Mouse (Mus musculus): ENCODE data around the gene Ahnak. TPM values are rescaled to one million over a fixed set of nuclear protein-coding genes. Genes with fewer than 3 reads are reported as not detected.
A peak's percentile ranks its signal among the peaks of the same experiment; 100 is the strongest.

The Ahnak gene
- polyA plus RNA-seq, 1 experiment from 2014 or later = 1.6 TPM

GRCm38 (mm10) chr19:9032502-9033129, 43.5 kb downstream of the Ahnak start:
- no peak overlapping the region for H3K27ac ChIP-seq
- 53% methylated on average over 7 of the region's 7 CpGs for WGBS (ENCODE audit: insufficient replicate concordance)
- H3K9ac ChIP-seq = no peak overlapping the region
- H3K9me3 ChIP-seq (replicated peaks) = no peaks in the 10 kb centered on the region
- no peak overlapping the region for H3K4me2 ChIP-seq
- DNase-seq = no peak
- no peaks in the 10 kb centered on the region for H3K27me3 ChIP-seq
- H3K36me3 ChIP-seq = no peaks in the 10 kb centered on the region
- H3K4me3 ChIP-seq (replicated peaks) = no peak overlapping the region
- H3K4me1 ChIP-seq (replicated peaks) = peaks cover 28% of the 10 kb centered on the region
- ATAC-seq (ENCODE audit: low read depth) = no peak

DNA sequence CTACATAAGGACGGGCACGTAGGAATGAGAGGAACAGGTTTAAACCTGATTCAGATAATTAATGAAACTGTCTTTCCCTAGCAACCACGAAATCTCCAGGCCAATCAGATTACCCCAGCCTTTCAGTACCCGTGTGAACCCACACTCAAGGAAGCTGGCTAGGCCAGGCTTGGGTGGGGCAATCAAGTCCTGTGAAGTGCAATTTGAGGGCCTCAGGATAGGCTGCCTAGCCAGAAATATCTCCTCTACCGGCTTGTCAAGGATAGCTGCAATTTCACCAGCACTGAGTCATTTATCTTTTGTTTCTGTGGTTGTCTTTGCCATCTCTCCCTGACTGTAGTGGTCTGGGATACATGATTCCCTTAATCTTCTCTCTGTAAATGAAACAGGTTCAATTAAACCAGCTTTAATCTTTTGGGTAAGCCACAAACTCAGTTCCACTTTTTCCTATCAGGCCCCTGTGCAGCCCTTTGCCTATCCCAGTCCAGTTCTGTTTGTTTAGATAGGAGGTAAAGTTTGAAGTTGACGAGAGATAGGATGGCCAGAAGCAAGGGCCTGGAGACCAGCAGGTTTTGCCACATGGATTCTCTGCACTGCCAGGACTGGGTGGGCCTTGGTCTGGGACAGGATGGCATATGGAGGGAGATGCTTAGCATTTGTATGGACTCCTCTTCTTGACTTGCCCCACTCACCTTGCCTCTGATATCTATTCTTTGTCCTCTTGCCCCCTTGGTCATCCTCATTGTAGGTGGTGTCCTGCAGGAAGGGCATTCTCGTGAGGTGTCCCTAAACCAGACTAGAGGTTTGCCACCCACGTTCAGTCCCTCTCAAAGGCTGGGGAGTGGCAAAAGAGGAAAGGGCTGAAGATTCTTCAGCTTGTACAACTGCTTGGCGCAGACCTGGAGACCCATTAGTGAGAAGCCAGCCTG, 44.6 kb downstream of the Ahnak start:
- H3K36me3 ChIP-seq = no peaks in the 10 kb centered on the region
- H3K9ac ChIP-seq = no peak overlapping the region
- H3K27ac ChIP-seq = no peak overlapping the region
- peaks cover 24% of the 10 kb centered on the region for H3K4me1 ChIP-seq (replicated peaks)
- H3K9me3 ChIP-seq (replicated peaks) = no peaks in the 10 kb centered on the region
- H3K27me3 ChIP-seq = no peaks in the 10 kb centered on the region
- peak; percentile 86 for ATAC-seq (ENCODE audit: low read depth)
- no peak overlapping the region for H3K4me2 ChIP-seq
- H3K4me3 ChIP-seq (replicated peaks) = no peak overlapping the region
- peak; percentile 27 for DNase-seq
- WGBS (ENCODE audit: insufficient replicate concordance) = 27% methylated on average over 9 of the region's 9 CpGs

DNA sequence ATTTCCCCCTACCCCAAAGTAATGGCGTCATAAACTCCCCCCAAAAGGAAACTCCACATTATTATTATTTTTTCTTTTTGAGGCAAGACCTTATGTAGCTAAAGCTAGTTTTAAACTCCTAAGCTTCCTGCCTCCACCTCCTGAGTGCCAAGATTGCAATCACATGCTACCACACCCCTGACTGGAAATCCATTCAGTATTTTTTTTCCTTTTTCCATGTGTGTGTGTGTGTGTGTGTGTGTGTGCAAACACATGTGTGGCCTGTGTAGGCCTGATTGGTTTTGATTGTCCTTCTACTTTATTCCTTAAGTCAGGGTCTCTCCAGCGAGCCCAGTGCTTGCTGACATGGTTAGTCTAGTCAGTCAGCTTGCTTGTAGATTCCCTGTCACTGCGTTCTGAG, 45.4 kb downstream of the Ahnak start:
- 52% methylated on average over 3 of the region's 3 CpGs for WGBS (ENCODE audit: insufficient replicate concordance)
- no peak overlapping the region for H3K4me2 ChIP-seq
- no peak overlapping the region for H3K4me3 ChIP-seq (replicated peaks)
- ATAC-seq (ENCODE audit: low read depth) = no peak
- H3K27ac ChIP-seq = no peak overlapping the region
- H3K27me3 ChIP-seq = no peaks in the 10 kb centered on the region
- no peaks in the 10 kb centered on the region for H3K36me3 ChIP-seq
- H3K9me3 ChIP-seq (replicated peaks) = no peaks in the 10 kb centered on the region
- DNase-seq = no peak
- H3K9ac ChIP-seq = no peak overlapping the region
- peaks cover 26% of the 10 kb centered on the region for H3K4me1 ChIP-seq (replicated peaks)

GRCm38 (mm10) chr19:9035101-9035500, 46.0 kb downstream of the Ahnak start:
- no peak for ATAC-seq (ENCODE audit: low read depth)
- Histone ChIP-seq H3K9ac (no peak overlapping the region), H3K4me2 (no peak overlapping the region), H3K27me3 (no peaks in the 10 kb centered on the region), H3K9me3 (replicated peaks) (no peaks in the 10 kb centered on the region), H3K27ac (no peak overlapping the region), H3K4me1 (replicated peaks) (peaks cover 31% of the 10 kb centered on the region), H3K36me3 (no peaks in the 10 kb centered on the region), H3K4me3 (replicated peaks) (no peak overlapping the region)
- no peak for DNase-seq
- WGBS (ENCODE audit: insufficient replicate concordance) = 66% methylated on average over 3 of the region's 3 CpGs

GRCm38 (mm10) chr19:9038136-9038535, 49.1 kb downstream of the Ahnak start:
- 35% methylated on average over 3 of the region's 3 CpGs for WGBS (ENCODE audit: insufficient replicate concordance)
- Histone ChIP-seq H3K4me3 (replicated peaks) (no peak overlapping the region), H3K27me3 (no peaks in the 10 kb centered on the region), H3K36me3 (no peaks in the 10 kb centered on the region), H3K4me2 (no peak overlapping the region), H3K9me3 (replicated peaks) (no peaks in the 10 kb centered on the region), H3K27ac (no peak overlapping the region), H3K4me1 (replicated peaks) (peaks cover 28% of the 10 kb centered on the region), H3K9ac (no peak overlapping the region)
- ATAC-seq (ENCODE audit: low read depth) = no peak
- no peak for DNase-seq

- no peak for ATAC-seq (ENCODE audit: low read depth)
- Histone ChIP-seq H3K27me3 (no peaks in the 10 kb centered on the region), H3K4me3 (replicated peaks) (no peak overlapping the region), H3K27ac (no peak overlapping the region), H3K36me3 (no peaks in the 10 kb centered on the region), H3K4me1 (replicated peaks) (peaks cover 25% of the 10 kb centered on the region), H3K9ac (no peak overlapping the region), H3K4me2 (no peak overlapping the region), H3K9me3 (replicated peaks) (no peaks in the 10 kb centered on the region)
- DNase-seq = no peak
- 59% methylated on average over 4 of the region's 4 CpGs for WGBS (ENCODE audit: insufficient replicate concordance)
These were observed 50.2 kb downstream of the Ahnak start for GRCm38 (mm10) chr19:9039266-9039665.

DNA sequence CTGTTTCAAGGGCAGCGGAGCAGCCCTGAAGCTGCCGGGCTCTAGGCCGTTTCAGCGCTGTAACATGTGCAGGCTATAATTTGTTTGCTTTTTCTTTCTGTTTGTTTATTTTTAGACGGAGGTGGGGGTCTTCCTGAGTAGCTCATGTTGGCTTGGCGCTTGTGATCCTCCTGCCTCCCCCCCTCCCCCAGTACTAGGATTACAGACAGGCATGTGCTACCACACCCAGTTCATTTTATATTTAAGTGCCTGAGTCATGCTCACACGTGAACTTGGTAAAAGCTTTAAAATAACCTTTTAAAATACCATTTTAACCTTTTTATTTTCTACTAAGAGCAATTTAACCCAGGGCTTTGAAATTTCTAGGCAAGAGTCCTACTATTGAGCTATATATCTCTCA, 50.8 kb downstream of the Ahnak start:
- DNase-seq (no peak), ATAC-seq (ENCODE audit: low read depth) (no peak)
- H3K4me3 ChIP-seq (replicated peaks) = no peak overlapping the region
- no peak overlapping the region for H3K27ac ChIP-seq
- H3K4me2 ChIP-seq = no peak overlapping the region
- H3K9ac ChIP-seq = no peak overlapping the region
- 52% methylated on average over 7 of the region's 7 CpGs for WGBS (ENCODE audit: insufficient replicate concordance)
- peaks cover 26% of the 10 kb centered on the region for H3K4me1 ChIP-seq (replicated peaks)
- no peaks in the 10 kb centered on the region for H3K36me3 ChIP-seq
- H3K9me3 ChIP-seq (replicated peaks) = no peaks in the 10 kb centered on the region
- H3K27me3 ChIP-seq = no peaks in the 10 kb centered on the region

GRCm38 (mm10) chr19:9040649-9041048, 51.6 kb downstream of the Ahnak start:
- DNase-seq (no peak), ATAC-seq (ENCODE audit: low read depth) (no peak)
- WGBS (ENCODE audit: insufficient replicate concordance) = 73% methylated on average over 6 of the region's 6 CpGs
- Histone ChIP-seq H3K4me2 (no peak overlapping the region), H3K9me3 (replicated peaks) (no peaks in the 10 kb centered on the region), H3K4me3 (replicated peaks) (no peak overlapping the region), H3K27me3 (no peaks in the 10 kb centered on the region), H3K27ac (no peak overlapping the region), H3K9ac (no peak overlapping the region), H3K36me3 (no peaks in the 10 kb centered on the region), H3K4me1 (replicated peaks) (peaks cover 33% of the 10 kb centered on the region)

DNA sequence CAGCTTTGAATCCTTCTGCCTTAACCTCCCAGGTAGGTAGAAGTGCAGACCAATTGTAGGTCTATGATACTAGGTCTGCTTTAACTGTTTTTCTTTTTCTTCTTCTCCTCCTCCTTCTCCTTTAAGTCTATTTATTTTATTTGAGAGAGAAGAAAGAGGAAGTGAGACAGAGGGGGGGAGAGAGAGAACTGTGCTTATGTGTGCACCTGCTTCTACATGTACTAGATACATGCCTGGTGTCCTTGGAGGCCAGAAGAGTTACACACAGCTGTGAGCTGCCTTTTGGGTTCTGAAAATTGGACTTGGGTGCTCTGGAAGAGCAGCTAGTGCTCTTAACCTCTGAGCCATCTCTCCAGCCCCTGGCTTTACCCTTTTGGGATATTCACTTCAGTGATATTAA, 52.0 kb downstream of the Ahnak start:
- Histone ChIP-seq H3K27ac (no peak overlapping the region), H3K27me3 (no peaks in the 10 kb centered on the region), H3K4me3 (replicated peaks) (no peak overlapping the region), H3K9ac (no peak overlapping the region), H3K4me1 (replicated peaks) (peaks cover 33% of the 10 kb centered on the region), H3K36me3 (no peaks in the 10 kb centered on the region), H3K9me3 (replicated peaks) (no peaks in the 10 kb centered on the region), H3K4me2 (no peak overlapping the region)
- ATAC-seq (ENCODE audit: low read depth) = no peak
- no peak for DNase-seq

GRCm38 (mm10) chr19:9043123-9043522, 54.0 kb downstream of the Ahnak start:
- H3K4me2 ChIP-seq = no peak overlapping the region
- no peaks in the 10 kb centered on the region for H3K27me3 ChIP-seq
- DNase-seq = no peak
- WGBS (ENCODE audit: insufficient replicate concordance) = 63% methylated on average over 1 of the region's 1 CpGs
- H3K27ac ChIP-seq = no peak overlapping the region
- H3K36me3 ChIP-seq = no peaks in the 10 kb centered on the region
- H3K9ac ChIP-seq = no peak overlapping the region
- no peak for ATAC-seq (ENCODE audit: low read depth)
- H3K9me3 ChIP-seq (replicated peaks) = no peaks in the 10 kb centered on the region
- peaks cover 44% of the 10 kb centered on the region for H3K4me1 ChIP-seq (replicated peaks)
- H3K4me3 ChIP-seq (replicated peaks) = no peak overlapping the region

DNA sequence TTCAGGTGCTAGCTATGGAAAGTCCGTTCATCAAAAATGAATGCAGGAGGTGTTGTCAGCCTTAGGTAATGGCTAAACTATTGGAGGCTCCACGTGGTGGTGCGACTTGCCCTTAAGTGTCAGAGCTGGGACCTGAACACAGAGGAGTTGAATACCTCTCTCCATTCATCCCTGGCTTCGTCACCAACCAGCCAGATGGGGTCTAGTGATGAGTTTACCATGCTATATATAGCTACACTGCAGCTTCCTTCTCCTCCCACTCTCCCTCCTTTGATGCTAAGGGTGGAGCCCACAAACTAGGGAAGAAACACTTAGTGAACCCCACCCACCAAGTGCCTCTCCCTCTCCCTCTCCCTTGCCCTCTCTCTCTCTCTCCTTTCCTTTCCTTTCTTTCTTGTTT, 55.2 kb downstream of the Ahnak start:
- Histone ChIP-seq H3K36me3 (peaks cover 5% of the 10 kb centered on the region; the same call in 1 of the 2 replicates), H3K27ac (no peak overlapping the region), H3K9ac (no peak overlapping the region), H3K9me3 (replicated peaks) (peaks cover 4% of the 10 kb centered on the region), H3K4me3 (replicated peaks) (no peak overlapping the region), H3K27me3 (no peaks in the 10 kb centered on the region), H3K4me2 (no peak overlapping the region), H3K4me1 (replicated peaks) (peaks cover 48% of the 10 kb centered on the region)
- DNase-seq (no peak), ATAC-seq (ENCODE audit: low read depth) (peak; percentile 83)
- 41% methylated on average over 4 of the region's 4 CpGs for WGBS (ENCODE audit: insufficient replicate concordance)

Measured in liver, embryonic 13.5 days (tissue).